In genomic region chr2:163749647-163750611, GRCm38 (mm10) we compare ENCODE assay signal across 8 mouse cellular contexts. TPM values are rescaled to one million over a fixed set of nuclear protein-coding genes. Genes with fewer than 3 reads are reported as not detected.
DNase-seq lines count a peak whose midpoint lies in the region; ATAC-seq lines count a peak whose summit lies in the region.

Gene Ada (minus strand): TSS chr2:163750239.

- no peaks in the 10 kb centered on the region for H3K9me3 ChIP-seq in forebrain, embryonic 15.5 days
- H3K9me3 ChIP-seq in hindbrain, embryonic 13.5 days: no peaks in the 10 kb centered on the region
- H3K9me3 ChIP-seq in liver, embryonic 11.5 days (ENCODE audit: control insufficient read depth, low read length): no peaks in the 10 kb centered on the region

- WGBS in forebrain, embryonic 15.5 days: under 1% methylated on average over 46 of the region's 57 CpGs
- WGBS in hindbrain, embryonic 13.5 days: 2% methylated on average over 48 of the region's 57 CpGs
- 1% methylated on average over 55 of the region's 57 CpGs for WGBS in liver, embryonic 11.5 days

- H3K9ac ChIP-seq in forebrain, embryonic 15.5 days (replicated peaks): peak within 1 kb of the TSS; percentile 60
- peak within 1 kb of the TSS; percentile 76 for H3K9ac ChIP-seq in hindbrain, embryonic 13.5 days
- H3K9ac ChIP-seq in liver, embryonic 11.5 days (ENCODE audit: low read depth, low read length): peak within 1 kb of the TSS; percentile 69

- no peaks in the 10 kb centered on the region for H3K27me3 ChIP-seq in forebrain, embryonic 15.5 days
- H3K27me3 ChIP-seq in hindbrain, embryonic 13.5 days: peaks cover 36% of the 10 kb centered on the region
- H3K27me3 ChIP-seq in liver, embryonic 11.5 days (replicated peaks; ENCODE audit: control insufficient read depth, insufficient read depth, low read length): peaks cover 13% of the 10 kb centered on the region

- no peaks in the 10 kb centered on the region for H3K36me3 ChIP-seq in forebrain, embryonic 15.5 days
- H3K36me3 ChIP-seq in hindbrain, embryonic 13.5 days: no peaks in the 10 kb centered on the region
- no peaks in the 10 kb centered on the region for H3K36me3 ChIP-seq in liver, embryonic 11.5 days (ENCODE audit: control insufficient read depth, insufficient read depth, low read length)

- H3K27ac ChIP-seq in forebrain, embryonic 15.5 days (replicated peaks): no peak within 1 kb of the TSS
- H3K27ac ChIP-seq in hindbrain, embryonic 13.5 days: no peak within 1 kb of the TSS
- H3K27ac ChIP-seq in liver, embryonic 11.5 days (ENCODE audit: low read depth, low read length): no peak within 1 kb of the TSS

- peak within 1 kb of the TSS; percentile 53 for H3K4me3 ChIP-seq in forebrain, embryonic 15.5 days
- peak within 1 kb of the TSS; percentile 57 for H3K4me3 ChIP-seq in hindbrain, embryonic 13.5 days
- peak within 1 kb of the TSS; percentile 59 for H3K4me3 ChIP-seq in liver, embryonic 11.5 days (ENCODE audit: low read depth, low read length)

- H3K4me1 ChIP-seq in forebrain, embryonic 15.5 days: peaks cover 9% of the 10 kb centered on the region
- H3K4me1 ChIP-seq in hindbrain, embryonic 13.5 days (replicated peaks): peaks cover 15% of the 10 kb centered on the region
- H3K4me1 ChIP-seq in liver, embryonic 11.5 days (replicated peaks; ENCODE audit: control insufficient read depth, insufficient read depth, low read length): peaks cover 5% of the 10 kb centered on the region; the same call in 1 of the 2 replicates

- DNase-seq in kidney, adult 18-20 months: peak; percentile 70
- no peak for DNase-seq in kidney, adult 11 months
- DNase-seq in adrenal gland, postnatal 4 days (ENCODE audit: low spot score in 2 of 2): peak; percentile 29 to 37
- DNase-seq in liver, embryonic 11.5 days (ENCODE audit: low spot score): peak; percentile 78
- DNase-seq in thymus, postnatal 0 days (ENCODE audit: low spot score): peak; percentile 59

- peak within 1 kb of the TSS; percentile 95 for H3K4me2 ChIP-seq in forebrain, embryonic 15.5 days (replicated peaks)
- peak within 1 kb of the TSS; percentile 94 for H3K4me2 ChIP-seq in hindbrain, embryonic 13.5 days
- H3K4me2 ChIP-seq in liver, embryonic 11.5 days: peak within 1 kb of the TSS; percentile 97

- peak; percentile 86 for ATAC-seq in forebrain, embryonic 15.5 days (replicated peaks)
- ATAC-seq in hindbrain, embryonic 13.5 days (ENCODE audit: low FRiP score): peak; percentile 77
- peak; percentile 74 for ATAC-seq in liver, embryonic 11.5 days (replicated peaks; ENCODE audit: low FRiP score)
- peak; percentile 52; the same call in 1 of the 2 replicates for ATAC-seq in monocyte, adult 5-6 weeks (replicated peaks; ENCODE audit: insufficient number of reproducible peaks, low FRiP score, low TSS enrichment, poor library complexity, severe bottlenecking)

RNA-seq across cellular contexts. Expression of gene Ada, which starts in this region (rescaled TPM):
- 1 to 10 TPM; 6.1 TPM for total RNA-seq in adrenal gland, postnatal 4 days (2021)
- polyA plus RNA-seq in forebrain, embryonic 15.5 days (2015; fragmentation: Nextera tagmentation; extraction: Ambion mirVana): 4.0 and 4.8 TPM in 2 replicates
- polyA plus RNA-seq in hindbrain, embryonic 13.5 days (2015; fragmentation: Nextera tagmentation; extraction: Ambion mirVana): 2.8 and 3.2 TPM in 2 replicates
- 10.2 and 11.3 TPM in 2 replicates for polyA plus RNA-seq in liver, embryonic 11.5 days (2014; fragmentation: Nextera tagmentation; extraction: Ambion mirVana)
- total RNA-seq in monocyte, adult 5-6 weeks (2017): 2.3 to 4.2 TPM (median 3.8 TPM) in 3 replicates
- polyA plus RNA-seq in thymus, postnatal 0 days (2015; fragmentation: Nextera tagmentation; extraction: Ambion mirVana): 73.2 and 83.0 TPM in 2 replicates
